Mouse (Mus musculus): ENCODE results near the gene Kdm2a. TPM values are rescaled to one million over a fixed set of nuclear protein-coding genes. Genes with fewer than 3 reads are reported as not detected.
A peak's percentile ranks its signal among the peaks of the same experiment; 100 is the strongest.

Kdm2a gene
- polyA plus RNA-seq, 1 experiment from 2014 or later: 42.1 TPM

- no peak overlapping the region for H3K9ac ChIP-seq (replicated peaks; ENCODE audit: low read depth, low read length)
- ATAC-seq: no peak
- H3K27ac ChIP-seq (ENCODE audit: low read length): no peak overlapping the region
- H3K9me3 ChIP-seq (ENCODE audit: control insufficient read depth, low read length): no peaks in the 10 kb centered on the region
- no peak overlapping the region for H3K4me3 ChIP-seq (replicated peaks; ENCODE audit: low read length)
- H3K4me2 ChIP-seq (ENCODE audit: low read length): no peak overlapping the region
- no peaks in the 10 kb centered on the region for H3K27me3 ChIP-seq (replicated peaks; ENCODE audit: control insufficient read depth, insufficient read depth, low read length)
- no peaks in the 10 kb centered on the region for H3K4me1 ChIP-seq (replicated peaks; ENCODE audit: control insufficient read depth, insufficient read depth, low read length)
- WGBS: 92% methylated on average over 2 of the region's 2 CpGs
- peaks cover 27% of the 10 kb centered on the region for H3K36me3 ChIP-seq (ENCODE audit: control insufficient read depth, insufficient read depth)
Measured at GRCm38 (mm10) chr19:4349455-4349854, 48.6 kb downstream of the Kdm2a start.

GRCm38 (mm10) chr19:4346479-4346878 is 51.6 kb downstream of the Kdm2a start:
- 96% methylated on average over 1 of the region's 1 CpGs for WGBS
- Histone ChIP-seq H3K36me3 (ENCODE audit: control insufficient read depth, insufficient read depth) (peaks cover 34% of the 10 kb centered on the region), H3K4me2 (ENCODE audit: low read length) (no peak overlapping the region), H3K4me3 (replicated peaks; ENCODE audit: low read length) (no peak overlapping the region), H3K9me3 (ENCODE audit: control insufficient read depth, low read length) (no peaks in the 10 kb centered on the region), H3K4me1 (replicated peaks; ENCODE audit: control insufficient read depth, insufficient read depth, low read length) (no peaks in the 10 kb centered on the region), H3K27ac (ENCODE audit: low read length) (no peak overlapping the region), H3K9ac (replicated peaks; ENCODE audit: low read depth, low read length) (no peak overlapping the region), H3K27me3 (replicated peaks; ENCODE audit: control insufficient read depth, insufficient read depth, low read length) (no peaks in the 10 kb centered on the region)
- no peak for ATAC-seq

DNA sequence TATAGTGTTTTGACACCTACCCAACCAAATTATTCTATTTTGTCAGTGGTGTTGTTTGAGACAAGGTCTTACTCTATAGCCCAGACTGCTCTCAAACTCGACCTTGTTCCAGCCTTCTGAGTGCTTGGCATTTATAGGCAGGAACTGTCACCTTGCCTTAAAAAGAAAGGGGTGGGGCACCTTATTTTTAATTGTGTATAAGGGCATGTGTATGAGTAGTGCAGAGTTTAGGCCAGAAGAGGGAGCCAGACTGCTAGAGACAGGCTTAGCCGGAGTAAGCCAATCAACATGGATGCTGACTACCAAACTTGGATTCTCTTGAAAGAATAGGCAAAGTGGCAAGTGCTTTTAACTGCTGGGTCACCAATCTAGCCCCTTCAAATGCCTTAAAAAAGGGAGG is 59.9 kb downstream of the Kdm2a start:
- WGBS: 28% methylated on average over 2 of the region's 2 CpGs
- H3K9me3 ChIP-seq (ENCODE audit: control insufficient read depth, low read length): no peaks in the 10 kb centered on the region
- ATAC-seq: no peak

GRCm38 (mm10) chr19:4333791-4334190 is 64.3 kb downstream of the Kdm2a start:
- WGBS: under 1% methylated on average over 16 of the region's 16 CpGs
- H3K36me3 ChIP-seq (ENCODE audit: control insufficient read depth, insufficient read depth): peaks cover 11% of the 10 kb centered on the region
- ATAC-seq: peak; percentile 99

More for the DNA sequence above, 59.9 kb downstream of the Kdm2a start:
- no peak overlapping the region for H3K4me3 ChIP-seq (replicated peaks; ENCODE audit: low read length)
- H3K27me3 ChIP-seq (replicated peaks; ENCODE audit: control insufficient read depth, insufficient read depth, low read length): no peaks in the 10 kb centered on the region
- no peak overlapping the region for H3K9ac ChIP-seq (replicated peaks; ENCODE audit: low read depth, low read length)
- H3K4me1 ChIP-seq (replicated peaks; ENCODE audit: control insufficient read depth, insufficient read depth, low read length): peaks cover 10% of the 10 kb centered on the region; the same call in 1 of the 2 replicates
- no peak overlapping the region for H3K4me2 ChIP-seq (ENCODE audit: low read length)
- H3K36me3 ChIP-seq (ENCODE audit: control insufficient read depth, insufficient read depth): peaks cover 15% of the 10 kb centered on the region
- no peak overlapping the region for H3K27ac ChIP-seq (ENCODE audit: low read length)

GRCm38 (mm10) chr19:4333100-4333775 is 64.8 kb downstream of the Kdm2a start:
- Histone ChIP-seq H3K27ac (ENCODE audit: low read length) (peak overlapping the region; percentile 90), H3K9me3 (ENCODE audit: control insufficient read depth, low read length) (no peaks in the 10 kb centered on the region), H3K27me3 (replicated peaks; ENCODE audit: control insufficient read depth, insufficient read depth, low read length) (no peaks in the 10 kb centered on the region), H3K9ac (replicated peaks; ENCODE audit: low read depth, low read length) (peak overlapping the region; percentile 72), H3K4me3 (replicated peaks; ENCODE audit: low read length) (peak overlapping the region; percentile 59), H3K4me2 (ENCODE audit: low read length) (peak overlapping the region; percentile 88), H3K36me3 (ENCODE audit: control insufficient read depth, insufficient read depth) (peaks cover 12% of the 10 kb centered on the region), H3K4me1 (replicated peaks; ENCODE audit: control insufficient read depth, insufficient read depth, low read length) (peaks cover 25% of the 10 kb centered on the region)
- WGBS: 1% methylated on average over 13 of the region's 13 CpGs
- ATAC-seq: peak; percentile 19

More at GRCm38 (mm10) chr19:4333791-4334190, 64.3 kb downstream of the Kdm2a start:
- Histone ChIP-seq H3K27me3 (replicated peaks; ENCODE audit: control insufficient read depth, insufficient read depth, low read length) (no peaks in the 10 kb centered on the region), H3K9me3 (ENCODE audit: control insufficient read depth, low read length) (no peaks in the 10 kb centered on the region), H3K4me2 (ENCODE audit: low read length) (peak overlapping the region; percentile 88), H3K27ac (ENCODE audit: low read length) (peak overlapping the region; percentile 90), H3K4me3 (replicated peaks; ENCODE audit: low read length) (peak overlapping the region; percentile 59), H3K4me1 (replicated peaks; ENCODE audit: control insufficient read depth, insufficient read depth, low read length) (peaks cover 25% of the 10 kb centered on the region), H3K9ac (replicated peaks; ENCODE audit: low read depth, low read length) (peak overlapping the region; percentile 72)

DNA sequence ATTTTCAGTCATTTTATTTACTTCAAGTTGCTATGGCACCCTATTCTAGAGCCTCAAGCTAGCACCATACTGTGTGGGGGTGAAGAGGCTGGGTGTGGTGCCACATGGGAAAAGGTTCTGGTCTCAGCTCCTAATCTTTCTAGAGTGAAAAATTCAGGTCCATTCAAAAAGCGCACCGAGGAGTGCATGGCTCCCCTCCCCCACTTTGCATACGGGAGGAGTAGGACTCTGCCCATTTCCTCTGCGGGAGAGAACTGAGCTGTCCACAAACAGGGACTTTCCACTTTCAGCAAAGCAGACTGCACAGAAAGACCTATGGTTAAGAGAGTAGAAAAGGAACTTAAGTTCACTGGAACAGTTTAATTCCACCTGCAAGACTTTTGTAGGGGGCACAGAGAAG is 65.4 kb downstream of the Kdm2a start:
- ATAC-seq: no peak
- Histone ChIP-seq H3K4me2 (ENCODE audit: low read length) (peak overlapping the region; percentile 88), H3K27ac (ENCODE audit: low read length) (no peak overlapping the region; the same call in 1 of the 2 replicates), H3K27me3 (replicated peaks; ENCODE audit: control insufficient read depth, insufficient read depth, low read length) (no peaks in the 10 kb centered on the region), H3K4me1 (replicated peaks; ENCODE audit: control insufficient read depth, insufficient read depth, low read length) (peaks cover 25% of the 10 kb centered on the region), H3K4me3 (replicated peaks; ENCODE audit: low read length) (peak overlapping the region; percentile 59), H3K9me3 (ENCODE audit: control insufficient read depth, low read length) (no peaks in the 10 kb centered on the region), H3K36me3 (ENCODE audit: control insufficient read depth, insufficient read depth) (peaks cover 17% of the 10 kb centered on the region), H3K9ac (replicated peaks; ENCODE audit: low read depth, low read length) (peak overlapping the region; percentile 72)
- 0% methylated on average over 4 of the region's 4 CpGs for WGBS

DNA sequence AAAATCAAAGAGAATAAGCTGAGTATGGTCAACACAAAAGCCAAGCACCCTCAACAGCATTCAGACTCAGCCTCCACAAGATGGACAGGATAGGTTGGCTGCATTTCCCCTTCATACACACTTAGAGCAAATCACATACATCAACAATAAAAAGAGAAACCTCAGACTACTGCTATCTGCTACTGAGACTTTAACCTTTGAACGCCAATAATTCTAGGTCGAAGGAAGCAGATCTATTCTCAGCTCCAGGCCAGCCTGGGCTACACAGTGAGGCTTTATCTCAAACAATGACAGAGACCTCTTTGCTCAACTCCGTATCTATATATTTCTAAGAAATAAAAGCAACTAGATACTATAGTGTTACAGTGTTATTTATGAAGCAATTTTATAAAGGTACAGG is 66.8 kb downstream of the Kdm2a start:
- peaks cover 25% of the 10 kb centered on the region for H3K4me1 ChIP-seq (replicated peaks; ENCODE audit: control insufficient read depth, insufficient read depth, low read length)
- no peaks in the 10 kb centered on the region for H3K27me3 ChIP-seq (replicated peaks; ENCODE audit: control insufficient read depth, insufficient read depth, low read length)
- H3K9me3 ChIP-seq (ENCODE audit: control insufficient read depth, low read length): no peaks in the 10 kb centered on the region
- no peak overlapping the region for H3K4me3 ChIP-seq (replicated peaks; ENCODE audit: low read length)
- H3K4me2 ChIP-seq (ENCODE audit: low read length): no peak overlapping the region
- H3K36me3 ChIP-seq (ENCODE audit: control insufficient read depth, insufficient read depth): peaks cover 24% of the 10 kb centered on the region
- no peak for ATAC-seq
- H3K9ac ChIP-seq (replicated peaks; ENCODE audit: low read depth, low read length): no peak overlapping the region
- 95% methylated on average over 3 of the region's 3 CpGs for WGBS
- no peak overlapping the region for H3K27ac ChIP-seq (ENCODE audit: low read length)

DNA sequence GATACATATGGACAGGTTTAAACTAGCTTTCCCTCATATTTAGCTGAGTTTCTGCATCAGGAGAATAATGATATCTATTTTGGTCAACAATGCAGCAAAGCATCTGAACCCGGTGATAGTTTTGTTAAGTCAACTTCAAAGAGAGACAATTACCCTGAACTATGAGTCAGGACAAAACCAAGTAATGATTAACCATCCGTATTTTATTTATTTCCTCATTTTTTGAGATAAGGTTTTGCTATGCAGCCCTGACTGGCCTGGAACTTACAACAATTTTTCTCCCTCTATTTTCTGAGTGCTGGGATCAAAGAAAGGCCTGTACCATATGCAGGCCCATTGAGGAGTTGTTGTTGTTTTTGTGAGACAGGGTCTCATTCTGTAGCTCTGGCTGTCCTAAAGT is 67.5 kb downstream of the Kdm2a start:
- no peak for ATAC-seq
- peaks cover 24% of the 10 kb centered on the region for H3K36me3 ChIP-seq (ENCODE audit: control insufficient read depth, insufficient read depth)
- no peak overlapping the region for H3K9ac ChIP-seq (replicated peaks; ENCODE audit: low read depth, low read length)
- H3K27me3 ChIP-seq (replicated peaks; ENCODE audit: control insufficient read depth, insufficient read depth, low read length): no peaks in the 10 kb centered on the region
- peaks cover 25% of the 10 kb centered on the region for H3K4me1 ChIP-seq (replicated peaks; ENCODE audit: control insufficient read depth, insufficient read depth, low read length)
- no peak overlapping the region for H3K4me2 ChIP-seq (ENCODE audit: low read length)
- H3K9me3 ChIP-seq (ENCODE audit: control insufficient read depth, low read length): no peaks in the 10 kb centered on the region
- WGBS: 93% methylated on average over 2 of the region's 2 CpGs
- H3K4me3 ChIP-seq (replicated peaks; ENCODE audit: low read length): no peak overlapping the region
- H3K27ac ChIP-seq (ENCODE audit: low read length): no peak overlapping the region

GRCm38 (mm10) chr19:4328737-4329304 is 69.3 kb downstream of the Kdm2a start:
- no peak overlapping the region for H3K27ac ChIP-seq (ENCODE audit: low read length)
- peaks cover 29% of the 10 kb centered on the region for H3K36me3 ChIP-seq (ENCODE audit: control insufficient read depth, insufficient read depth)
- H3K4me2 ChIP-seq (ENCODE audit: low read length): no peak overlapping the region
- no peak overlapping the region for H3K4me3 ChIP-seq (replicated peaks; ENCODE audit: low read length)
- ATAC-seq: no peak
- H3K27me3 ChIP-seq (replicated peaks; ENCODE audit: control insufficient read depth, insufficient read depth, low read length): no peaks in the 10 kb centered on the region
- WGBS: 95% methylated on average over 8 of the region's 8 CpGs
- H3K9me3 ChIP-seq (ENCODE audit: control insufficient read depth, low read length): no peaks in the 10 kb centered on the region
- peaks cover 15% of the 10 kb centered on the region for H3K4me1 ChIP-seq (replicated peaks; ENCODE audit: control insufficient read depth, insufficient read depth, low read length)
- no peak overlapping the region for H3K9ac ChIP-seq (replicated peaks; ENCODE audit: low read depth, low read length)
